Mouse (Mus musculus) limb, embryonic 10.5 days (tissue): ENCODE data around the gene Rsad1. TPM values are rescaled to one million over a fixed set of nuclear protein-coding genes. Genes with fewer than 3 reads are reported as not detected.
A peak's percentile ranks its signal among the peaks of the same experiment; 100 is the strongest.

Source experiments
- DNase-seq: peaks from one replicate; pipeline ENCODE4 v3.0.0-alpha.2; 2017; ENCODE audit warnings: low spot score
- H3K27ac ChIP-seq: fragments of 300-500 bp; sonication (generic); 2 replicates; pipeline ENCODE4 v1.5.1; 2016; ENCODE audit warnings: mild to moderate bottlenecking
- H3K27me3 ChIP-seq: fragments of 300-500 bp; sonication (generic); 2 replicates; pipeline ENCODE4 v1.6.1; 2016; ENCODE audit warnings: low read depth, mild to moderate bottlenecking; ENCODE audit not compliant: poor library complexity, severe bottlenecking
- H3K36me3 ChIP-seq: fragments of 300-500 bp; sonication (generic); 2 replicates; pipeline ENCODE4 v1.6.1; 2016; ENCODE audit warnings: mild to moderate bottlenecking, moderate library complexity
- H3K4me1 ChIP-seq: fragments of 300-500 bp; sonication (generic); 2 replicates; pipeline ENCODE4 v1.6.1; 2016
- H3K4me3 ChIP-seq: fragments of 300-500 bp; sonication (generic); 2 replicates; pipeline ENCODE4 v1.5.1; 2016; ENCODE audit warnings: mild to moderate bottlenecking, moderate library complexity
- H3K9me3 ChIP-seq: fragments of 300-500 bp; sonication (generic); replicated peaks from 2 replicates; pipeline ENCODE4 v1.6.1; 2016; ENCODE audit warnings: mild to moderate bottlenecking
- WGBS: fragments of 180-500 bp; shearing (Covaris S2); methylation state at CpG from one replicate; pipeline ENCODE4 v1.1.7; 2016; 5-methylcytosine and 5-hydroxymethylcytosine counted together
- polyA plus RNA-seq: library from polyadenylated mRNA; unstranded; fragments of >200 nt; fragmentation: Nextera tagmentation; extraction: Ambion mirVana; gene quantifications from 2 replicates; pipeline ENCODE4 v1.2.1, GENCODE M21; 2016

The Rsad1 gene
- polyA plus RNA-seq, 1 experiment from 2014 or later, result 4.5 TPM

GRCm38 (mm10) chr11:94567326-94567725, 18.3 kb upstream of the Rsad1 start:
- no peak for DNase-seq
- peaks cover 46% of the 10 kb centered on the region for H3K27me3 ChIP-seq
- WGBS, result 90% methylated on average over 7 of the region's 7 CpGs

GRCm38 (mm10) chr11:94566534-94566933, 17.5 kb upstream of the Rsad1 start:
- Histone ChIP-seq H3K4me1 (peaks cover 32% of the 10 kb centered on the region), H3K27ac (no peak overlapping the region), H3K27me3 (peaks cover 46% of the 10 kb centered on the region), H3K4me3 (no peak overlapping the region), H3K36me3 (peaks cover 47% of the 10 kb centered on the region), H3K9me3 (no peaks in the 10 kb centered on the region)
- 86% methylated on average over 6 of the region's 6 CpGs for WGBS
- DNase-seq, result no peak

More at GRCm38 (mm10) chr11:94567326-94567725, 18.3 kb upstream of the Rsad1 start:
- H3K4me3 ChIP-seq, result no peak overlapping the region
- no peaks in the 10 kb centered on the region for H3K9me3 ChIP-seq
- H3K36me3 ChIP-seq, result peaks cover 54% of the 10 kb centered on the region
- H3K4me1 ChIP-seq, result peaks cover 31% of the 10 kb centered on the region
- H3K27ac ChIP-seq, result no peak overlapping the region

GRCm38 (mm10) chr11:94565151-94565479, 16.1 kb upstream of the Rsad1 start:
- H3K4me1 ChIP-seq, result peaks cover 32% of the 10 kb centered on the region
- peak overlapping the region; percentile 46 for H3K4me3 ChIP-seq
- DNase-seq, result peak; percentile 57
- no peaks in the 10 kb centered on the region for H3K9me3 ChIP-seq
- WGBS, result 12% methylated on average over 16 of the region's 16 CpGs
- peak overlapping the region; percentile 77 for H3K27ac ChIP-seq
- H3K27me3 ChIP-seq, result peaks cover 46% of the 10 kb centered on the region
- H3K36me3 ChIP-seq, result peaks cover 37% of the 10 kb centered on the region

DNA sequence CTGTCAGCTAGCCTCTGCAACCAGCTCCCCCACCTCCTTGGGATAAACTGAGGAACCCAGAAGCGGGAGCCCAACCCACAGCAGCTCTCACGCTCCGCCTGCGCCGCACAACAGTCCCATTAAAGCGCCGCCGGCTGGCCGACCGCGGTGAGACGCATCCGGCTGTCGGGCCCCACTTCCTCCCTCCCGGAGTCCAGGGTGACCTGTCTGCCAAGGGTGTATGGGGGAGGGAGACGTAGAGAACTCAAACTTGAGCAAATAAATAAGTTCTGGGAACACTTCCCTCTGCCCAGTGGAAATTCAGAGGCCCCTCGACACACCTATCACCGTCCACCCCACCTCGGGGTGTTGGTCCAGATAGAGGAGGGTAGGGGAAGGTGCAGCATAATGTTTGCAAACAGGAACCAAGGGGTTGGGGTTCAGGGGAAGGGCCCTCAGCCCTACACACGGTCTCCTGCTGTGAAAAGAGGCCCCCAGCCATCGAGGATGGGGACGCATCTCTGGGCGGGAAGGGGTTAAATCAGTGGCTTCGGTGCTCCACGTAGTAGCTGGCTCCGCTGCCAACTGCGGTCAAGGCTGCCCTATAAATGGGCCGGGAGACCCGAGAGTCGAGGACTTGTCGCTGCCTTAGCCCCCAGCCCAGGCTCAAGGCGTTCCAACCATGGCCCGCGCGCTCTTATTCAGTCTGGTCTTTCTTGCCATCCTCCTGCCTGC, 15.5 kb upstream of the Rsad1 start, which contains the start of gene Chad:
Gene Chad (plus strand): TSS at position 611 of the 714 bp plus-strand sequence.
- Histone ChIP-seq H3K9me3 (no peaks in the 10 kb centered on the region), H3K4me3 (peak within 1 kb of the TSS; percentile 46), H3K27me3 (peaks cover 46% of the 10 kb centered on the region), H3K4me1 (peaks cover 32% of the 10 kb centered on the region), H3K36me3 (peaks cover 32% of the 10 kb centered on the region), H3K27ac (peak within 1 kb of the TSS; percentile 77)
- WGBS, result 3% methylated on average over 35 of the region's 35 CpGs
- peak; percentile 74 for DNase-seq

DNA sequence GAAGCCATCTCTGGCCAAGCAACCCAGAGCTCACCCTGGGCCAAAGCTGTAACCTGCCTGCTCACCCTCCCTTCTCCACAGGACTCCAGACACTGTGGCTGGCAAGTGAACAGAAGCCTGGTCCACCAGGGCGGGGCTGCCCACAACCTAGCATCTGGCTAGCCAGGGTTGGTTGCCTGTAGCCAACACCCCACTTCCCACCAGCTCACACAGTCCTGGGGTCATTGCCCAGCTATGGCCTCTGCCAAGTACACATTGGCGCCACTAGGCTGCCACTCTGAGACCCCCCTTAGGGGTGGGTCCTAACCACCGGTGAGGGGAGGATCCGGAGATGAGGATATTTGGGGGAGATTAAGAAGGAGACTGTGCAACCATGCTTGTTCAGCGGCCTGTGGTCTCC, 14.8 kb upstream of the Rsad1 start:
- peaks cover 32% of the 10 kb centered on the region for H3K36me3 ChIP-seq
- no peaks in the 10 kb centered on the region for H3K9me3 ChIP-seq
- H3K27me3 ChIP-seq, result peaks cover 46% of the 10 kb centered on the region
- no peak for DNase-seq
- peak overlapping the region; percentile 46; the same call in 1 of the 2 replicates for H3K4me3 ChIP-seq
- peak overlapping the region; percentile 77 for H3K27ac ChIP-seq
- H3K4me1 ChIP-seq, result peaks cover 32% of the 10 kb centered on the region
- 47% methylated on average over 5 of the region's 5 CpGs for WGBS

DNA sequence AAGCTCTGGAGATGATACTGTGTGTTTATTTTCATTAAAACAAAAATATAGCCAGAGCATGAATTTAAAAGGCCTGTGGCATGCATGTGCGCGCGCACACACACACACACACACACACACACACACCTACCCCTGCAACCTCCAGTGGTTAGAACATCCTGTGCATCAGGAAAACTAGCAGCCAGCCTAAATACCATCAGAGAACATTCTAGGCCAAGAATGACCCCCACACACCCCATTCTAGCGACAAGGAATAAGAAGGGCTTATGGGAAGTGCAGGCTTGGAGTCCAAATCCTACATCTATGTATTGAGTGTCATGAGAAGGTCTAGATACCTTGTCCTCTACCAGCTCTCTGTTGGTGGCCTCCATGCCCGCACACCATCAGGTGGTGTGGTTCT, 14.3 kb upstream of the Rsad1 start:
- Histone ChIP-seq H3K9me3 (no peaks in the 10 kb centered on the region), H3K27me3 (peaks cover 46% of the 10 kb centered on the region), H3K4me1 (peaks cover 32% of the 10 kb centered on the region), H3K27ac (no peak overlapping the region), H3K4me3 (no peak overlapping the region), H3K36me3 (peaks cover 32% of the 10 kb centered on the region)
- 91% methylated on average over 5 of the region's 5 CpGs for WGBS
- no peak for DNase-seq

- Histone ChIP-seq H3K4me3 (no peak overlapping the region), H3K36me3 (peaks cover 38% of the 10 kb centered on the region), H3K27me3 (peaks cover 3% of the 10 kb centered on the region; the same call in 1 of the 2 replicates), H3K4me1 (peaks cover 9% of the 10 kb centered on the region), H3K27ac (no peak overlapping the region; the same call in 1 of the 2 replicates), H3K9me3 (no peaks in the 10 kb centered on the region)
- 68% methylated on average over 3 of the region's 3 CpGs for WGBS
- DNase-seq, result no peak
These were observed 9.2 kb upstream of the Rsad1 start for GRCm38 (mm10) chr11:94558226-94558625.

DNA sequence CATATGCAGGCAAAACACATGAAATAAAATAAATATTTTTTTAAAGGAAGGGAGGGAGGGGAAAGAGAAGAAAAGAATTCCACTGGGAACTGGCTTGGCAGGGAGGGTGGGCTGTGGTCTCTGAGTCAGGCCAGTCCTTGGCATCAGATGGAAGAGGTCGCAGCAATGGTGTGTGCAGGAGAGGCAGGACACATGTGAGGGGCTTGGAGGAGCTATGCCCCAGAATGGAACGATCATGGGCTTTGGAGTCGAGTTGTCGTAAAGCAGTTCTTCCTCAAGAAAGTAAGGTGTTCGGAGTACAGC, 1.3 kb upstream of the Rsad1 start:
- Histone ChIP-seq H3K9me3 (no peaks in the 10 kb centered on the region), H3K36me3 (peaks cover 7% of the 10 kb centered on the region; the same call in 1 of the 2 replicates), H3K4me1 (peaks cover 17% of the 10 kb centered on the region), H3K27me3 (no peaks in the 10 kb centered on the region), H3K27ac (no peak overlapping the region), H3K4me3 (no peak overlapping the region)
- no peak for DNase-seq
- 91% methylated on average over 5 of the region's 5 CpGs for WGBS

- H3K36me3 ChIP-seq, result peaks cover 7% of the 10 kb centered on the region; the same call in 1 of the 2 replicates
- DNase-seq, result no peak
- peak overlapping the region; percentile 89 for H3K27ac ChIP-seq
- whole genome bisulfite sequencing, result 77% methylated on average over 10 of the region's 10 CpGs
- H3K4me3 ChIP-seq, result peak overlapping the region; percentile 61; the same call in 1 of the 2 replicates
- peaks cover 18% of the 10 kb centered on the region for H3K4me1 ChIP-seq
- H3K27me3 ChIP-seq, result no peaks in the 10 kb centered on the region
- H3K9me3 ChIP-seq, result no peaks in the 10 kb centered on the region
These were observed 811 bp upstream of the Rsad1 start for GRCm38 (mm10) chr11:94549691-94550441.

GRCm38 (mm10) chr11:94548041-94548784, 842 bp downstream of the Rsad1 start:
- H3K27ac ChIP-seq, result peak overlapping the region; percentile 89
- H3K9me3 ChIP-seq, result no peaks in the 10 kb centered on the region
- H3K36me3 ChIP-seq, result peaks cover 8% of the 10 kb centered on the region; the same call in 1 of the 2 replicates
- H3K4me1 ChIP-seq, result peaks cover 31% of the 10 kb centered on the region
- 17% methylated on average over 24 of the region's 24 CpGs for WGBS
- peak; percentile 58 for DNase-seq
- H3K4me3 ChIP-seq, result peak overlapping the region; percentile 61
- H3K27me3 ChIP-seq, result no peaks in the 10 kb centered on the region

DNA sequence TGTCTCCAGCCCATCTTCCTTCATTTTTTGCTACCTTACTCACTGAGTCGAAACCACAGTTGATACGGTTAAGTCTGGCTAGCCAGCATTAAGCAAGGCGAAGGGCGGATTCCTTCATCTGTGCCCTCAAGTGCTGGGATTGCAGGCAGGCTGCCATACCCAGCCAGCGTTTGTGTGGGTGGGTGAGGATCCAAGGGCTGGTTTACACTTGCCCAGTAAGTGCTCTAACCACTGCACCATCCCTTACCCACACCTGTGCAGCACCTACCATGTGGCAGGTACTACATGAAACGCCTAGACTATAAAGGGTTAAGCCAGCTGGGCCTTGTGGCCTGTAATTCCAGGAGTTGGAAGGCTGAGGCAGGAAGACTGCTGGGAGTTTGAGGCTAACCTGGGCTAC, 1.8 kb downstream of the Rsad1 start:
- peaks cover 17% of the 10 kb centered on the region for H3K36me3 ChIP-seq
- H3K4me3 ChIP-seq, result no peak overlapping the region
- no peaks in the 10 kb centered on the region for H3K27me3 ChIP-seq
- no peak for DNase-seq
- H3K9me3 ChIP-seq, result no peaks in the 10 kb centered on the region
- H3K4me1 ChIP-seq, result peaks cover 31% of the 10 kb centered on the region
- no peak overlapping the region for H3K27ac ChIP-seq
- WGBS, result 91% methylated on average over 6 of the region's 6 CpGs

DNA sequence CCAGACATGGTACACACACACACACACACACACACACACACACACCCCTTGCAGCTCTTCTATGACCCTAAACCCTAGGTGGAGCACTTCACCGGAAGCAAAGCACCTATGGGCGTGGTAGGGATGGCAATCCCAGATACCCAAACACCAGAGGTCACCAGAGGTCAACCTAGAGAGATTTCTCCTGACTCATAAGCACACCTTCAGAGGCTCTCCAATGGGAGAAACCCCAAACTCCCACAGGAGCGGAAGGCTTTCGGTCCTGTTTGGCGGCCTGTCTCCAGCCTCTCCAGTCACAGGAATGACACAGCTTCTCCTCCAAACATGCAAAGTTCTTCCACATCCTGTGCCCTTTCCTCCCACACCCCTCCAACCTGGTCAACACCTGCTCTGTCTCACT, 2.7 kb downstream of the Rsad1 start:
- H3K4me1 ChIP-seq, result peaks cover 31% of the 10 kb centered on the region
- H3K27ac ChIP-seq, result no peak overlapping the region
- no peak for DNase-seq
- H3K36me3 ChIP-seq, result peaks cover 19% of the 10 kb centered on the region
- 98% methylated on average over 5 of the region's 5 CpGs for WGBS
- no peaks in the 10 kb centered on the region for H3K9me3 ChIP-seq
- no peaks in the 10 kb centered on the region for H3K27me3 ChIP-seq
- H3K4me3 ChIP-seq, result no peak overlapping the region

DNA sequence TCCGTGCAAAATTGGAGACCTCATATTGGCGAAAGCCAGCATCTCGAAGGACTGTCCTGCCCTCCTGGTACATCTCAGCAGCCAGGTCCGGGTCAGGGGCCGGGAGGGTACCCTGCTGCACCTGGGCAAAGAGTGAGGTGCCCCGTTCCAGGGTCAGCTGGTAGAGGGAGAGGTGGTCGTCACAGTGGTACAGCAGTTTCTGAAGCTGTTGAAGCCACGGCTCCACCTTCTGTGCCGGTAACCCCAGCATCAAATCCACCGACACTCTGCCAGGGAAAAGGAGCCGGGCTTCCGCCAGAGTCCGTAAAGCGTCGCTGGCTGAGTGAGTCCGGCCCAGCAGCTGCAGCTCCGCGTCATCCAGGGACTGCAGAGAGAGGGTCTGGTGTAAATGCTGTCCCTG, 4.6 kb downstream of the Rsad1 start:
- H3K27ac ChIP-seq, result peak overlapping the region; percentile 38; the same call in 1 of the 2 replicates
- peaks cover 19% of the 10 kb centered on the region for H3K36me3 ChIP-seq
- no peaks in the 10 kb centered on the region for H3K9me3 ChIP-seq
- DNase-seq, result peak; percentile 34
- peaks cover 28% of the 10 kb centered on the region for H3K4me1 ChIP-seq
- no peaks in the 10 kb centered on the region for H3K27me3 ChIP-seq
- H3K4me3 ChIP-seq, result peak overlapping the region; percentile 31
- WGBS, result 48% methylated on average over 18 of the region's 18 CpGs
